Mouse (Mus musculus) CH12F3 (cell line): ENCODE results near the gene Bin2.
"Not testable (repeated sequence)": the region's sequence is repeated elsewhere in the genome, so short reads cannot be mapped to it uniquely, and the experiment has no call there.

Experiments used
- in situ Hi-C: fragments of 300-500 bp; cut with MboI; formaldehyde crosslinking; loops from 2 replicates; pipeline ENCODE4 v1.14.3; 2020; ENCODE audit warnings: low sequenced_read_pairs

Bin2 gene

DNA sequence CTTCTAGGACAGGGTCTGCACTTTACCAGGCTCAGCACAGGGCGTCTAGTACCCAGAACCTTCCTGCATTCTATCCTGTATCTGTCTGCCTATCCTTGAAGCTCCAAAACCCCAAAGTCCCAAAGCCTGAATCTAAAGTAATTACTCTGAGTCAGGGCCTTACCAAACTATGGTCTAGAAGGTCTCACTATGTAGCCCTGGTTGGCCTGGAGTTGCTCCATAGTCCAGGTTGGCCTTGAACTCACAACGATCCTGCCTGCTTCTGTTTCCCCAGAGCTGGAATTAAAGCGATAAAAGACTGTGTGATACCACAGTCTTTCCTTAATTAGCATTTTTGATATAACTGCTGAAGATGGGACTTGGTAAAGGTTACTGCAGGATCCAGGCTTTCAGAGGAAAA is 44.9 kb downstream of the Bin2 start:
- in situ Hi-C loops: no loop called here

DNA sequence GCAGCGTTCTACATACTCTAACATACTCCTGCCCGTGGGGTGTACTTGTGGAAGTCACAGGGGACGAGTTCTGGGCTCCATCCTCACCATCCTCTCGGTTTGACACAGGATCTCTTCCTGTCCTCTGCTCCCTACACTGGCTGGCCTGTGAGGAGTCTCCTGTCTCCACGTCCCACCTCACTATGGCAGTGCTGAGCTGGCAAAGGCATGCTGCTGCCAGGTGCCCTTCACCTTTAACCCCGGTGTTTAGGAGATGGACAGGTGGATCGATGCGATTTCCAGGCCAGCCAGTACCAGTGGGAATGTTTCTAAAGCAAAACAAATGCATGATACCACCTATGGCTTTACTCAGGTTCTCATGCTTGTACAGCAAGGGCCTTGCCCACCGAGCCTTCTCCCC is 45.6 kb downstream of the Bin2 start:
- in situ Hi-C loops: no loop called here

DNA sequence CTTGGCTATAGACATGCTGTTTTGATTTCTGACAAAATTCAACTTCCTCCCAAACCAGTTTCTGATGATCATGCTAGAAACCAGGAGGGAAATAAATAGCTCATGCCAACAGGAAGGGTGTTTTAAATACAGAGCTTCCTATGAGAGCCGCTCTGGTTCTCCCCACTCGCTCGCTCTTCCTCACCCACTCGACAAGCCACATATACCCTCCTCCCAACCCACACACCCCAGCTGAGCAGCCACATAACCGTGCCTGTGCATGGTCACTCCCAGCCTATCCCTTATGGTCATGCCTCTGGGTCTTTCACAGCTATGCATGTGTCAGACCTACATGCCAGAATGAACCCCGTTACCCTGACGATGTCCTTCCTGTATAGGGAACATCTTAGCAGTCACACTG is 47.2 kb downstream of the Bin2 start:
- in situ Hi-C loops: no loop called here

DNA sequence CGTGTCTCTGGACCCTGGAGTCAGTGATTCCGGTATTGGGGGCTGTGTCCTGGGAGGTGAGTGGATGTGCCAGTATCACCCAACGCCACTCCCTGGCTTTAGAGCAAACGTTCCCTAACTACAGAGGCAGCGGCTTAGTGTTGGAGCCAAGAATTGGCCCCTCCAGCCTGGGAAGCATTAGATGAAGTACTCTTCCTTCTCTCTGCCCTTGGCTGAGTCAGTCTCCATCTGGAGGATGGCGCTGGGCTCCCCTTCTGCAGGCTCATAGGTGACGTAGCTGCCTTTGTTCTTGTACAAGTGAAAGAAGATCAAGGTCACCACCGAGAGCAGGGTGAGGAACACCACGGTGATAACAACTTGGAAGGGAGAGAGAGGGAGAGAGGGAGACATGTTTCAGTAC is 47.7 kb downstream of the Bin2 start:
- in situ Hi-C loops: not testable (repeated sequence)

DNA sequence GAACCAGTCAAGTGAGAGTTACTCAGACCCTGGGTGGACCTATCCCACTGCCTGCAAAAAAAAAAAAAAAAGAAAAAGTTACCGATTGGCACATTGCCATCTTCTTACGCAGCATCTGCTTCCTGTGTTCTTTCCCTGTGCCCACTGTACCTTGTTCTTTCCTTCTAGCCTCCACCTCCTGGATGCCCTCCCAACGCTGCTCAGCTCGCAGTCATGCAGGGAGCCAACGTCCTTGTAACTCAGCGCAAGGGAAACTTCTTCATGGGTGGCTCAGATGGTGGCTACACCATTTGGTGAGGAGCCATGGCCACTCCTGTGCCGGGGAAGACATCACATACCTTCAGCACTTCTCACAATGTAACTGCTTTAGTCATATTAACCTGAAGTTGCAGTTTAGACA is 50.2 kb downstream of the Bin2 start:
- in situ Hi-C loops: no loop called here

- in situ Hi-C loops: no loop called here
Observed at GRCm38 (mm10) chr15:100616221-100616620, 53.1 kb downstream of the Bin2 start.

GRCm38 (mm10) chr15:100615825-100616220 is 53.5 kb downstream of the Bin2 start:
- in situ Hi-C loops: no loop called here

DNA sequence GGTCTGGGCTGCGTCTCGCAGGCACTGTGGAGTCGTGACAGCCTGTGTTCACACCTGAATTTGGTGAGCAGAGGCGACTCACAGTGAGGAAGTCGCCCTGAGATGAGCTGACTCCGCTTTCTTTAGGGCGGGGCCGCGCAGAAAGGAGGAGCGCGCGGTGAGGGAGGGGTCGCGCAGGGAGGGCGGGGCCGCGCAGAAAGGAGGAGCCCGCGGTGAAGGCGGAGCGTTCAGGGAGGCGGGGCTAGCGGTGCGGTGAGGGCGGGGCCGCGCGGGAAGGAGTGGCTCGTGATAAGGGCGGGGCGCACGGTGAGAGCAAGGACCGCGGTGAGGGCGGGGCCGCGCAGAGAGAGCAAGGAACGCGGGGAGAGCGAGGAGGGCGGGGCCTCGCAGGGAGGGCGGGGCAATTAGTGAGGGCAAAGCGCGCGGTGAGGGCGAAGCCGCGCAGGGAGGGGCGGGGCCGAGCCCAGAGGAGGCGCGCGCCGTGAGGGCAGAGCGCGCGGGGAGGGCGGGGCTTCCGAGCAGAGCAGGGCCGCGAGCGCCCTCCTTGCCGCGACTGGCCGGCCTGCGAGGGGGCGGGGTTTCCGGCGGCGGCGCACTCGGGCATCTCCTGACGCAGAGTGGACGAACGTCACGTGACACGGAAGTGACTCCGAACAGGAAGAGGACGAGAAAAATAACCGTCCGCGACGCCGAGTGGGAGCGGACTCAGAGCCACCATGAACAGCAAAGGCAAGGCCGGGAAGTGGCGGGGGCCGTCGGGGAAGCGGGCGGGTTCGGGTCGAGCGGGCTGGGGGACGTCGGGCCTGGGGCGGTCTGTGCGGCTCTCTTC is 54.1 kb downstream of the Bin2 start, which contains the start of gene Dazap2:
Gene Dazap2 (plus strand): TSS at position 354 of the 829 bp plus-strand sequence.
- in situ Hi-C loops: loop anchor here (5.0 kb wide), 1 partner anchor 153 kb away; no protein-coding TSS in a partner anchor

GRCm38 (mm10) chr15:100614218-100614995 is 54.9 kb downstream of the Bin2 start:
- in situ Hi-C loops: loop anchor here (5.0 kb wide), 1 partner anchor 152 kb away; no protein-coding TSS in a partner anchor

DNA sequence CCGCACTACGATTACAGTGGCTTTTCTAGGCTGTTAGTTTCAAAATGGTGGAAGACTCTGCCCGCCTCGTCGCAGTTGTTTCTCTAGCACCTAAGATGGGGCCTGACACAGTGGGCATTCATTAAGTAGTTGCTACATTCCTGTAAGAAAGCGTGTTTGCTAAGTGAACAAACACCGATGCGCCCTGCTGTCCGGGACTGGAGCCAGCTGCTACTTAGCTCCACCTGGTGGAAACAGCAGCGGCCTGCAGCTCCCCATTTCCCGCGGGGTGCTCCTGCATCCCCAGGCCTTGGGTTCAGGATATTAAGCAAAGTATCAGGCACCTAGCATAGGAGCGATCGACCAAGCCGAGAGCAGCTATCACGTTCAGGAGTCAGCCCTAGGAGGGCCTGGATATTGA is 55.8 kb downstream of the Bin2 start:
- in situ Hi-C loops: loop anchor here (5.0 kb wide), 1 partner anchor 151 kb away; no protein-coding TSS in a partner anchor

- in situ Hi-C loops: loop anchor here (5.0 kb wide), 1 partner anchor 150 kb away; no protein-coding TSS in a partner anchor
Observed at GRCm38 (mm10) chr15:100612432-100612831, 56.9 kb downstream of the Bin2 start.

DNA sequence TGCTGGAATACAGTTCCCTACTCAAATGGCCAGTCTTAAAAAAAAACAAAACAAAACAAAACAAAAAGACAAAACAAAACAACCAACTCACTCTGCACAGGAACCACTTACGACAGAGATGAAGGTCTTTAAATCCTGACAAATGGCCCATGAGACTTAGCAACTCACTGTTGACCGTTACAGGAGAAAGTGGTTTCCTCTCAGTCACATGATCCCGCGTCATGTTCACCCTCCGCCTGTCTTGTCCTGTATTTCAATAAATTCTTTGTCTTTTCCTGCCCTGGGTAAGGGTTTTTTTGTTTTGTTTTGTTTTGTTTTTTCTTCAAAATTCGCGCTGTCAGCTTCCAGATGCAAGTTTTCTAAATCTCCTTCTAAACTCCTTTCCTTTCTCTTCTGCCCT is 57.4 kb downstream of the Bin2 start:
- in situ Hi-C loops: loop anchor here (5.0 kb wide), 1 partner anchor 150 kb away; no protein-coding TSS in a partner anchor

DNA sequence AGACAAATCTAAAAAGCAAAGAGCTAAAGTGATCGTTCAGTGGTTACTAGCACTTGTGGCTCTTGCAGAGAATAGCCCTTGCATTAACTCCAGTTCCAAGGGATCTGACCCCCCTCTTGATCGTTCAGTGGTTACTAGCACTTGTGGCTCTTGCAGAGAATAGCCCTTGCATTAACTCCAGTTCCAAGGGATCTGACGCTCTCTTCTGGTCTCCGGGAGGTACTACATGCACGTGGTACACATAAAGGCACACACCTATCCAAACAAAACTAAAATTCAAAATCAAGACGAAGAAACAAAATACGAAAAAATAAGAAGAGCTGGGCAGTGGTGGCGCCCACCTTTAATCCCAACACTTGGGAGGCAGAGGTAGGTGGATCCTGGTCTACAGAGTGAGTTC is 62.7 kb downstream of the Bin2 start:
- in situ Hi-C loops: not testable (repeated sequence)

GRCm38 (mm10) chr15:100601669-100602068 is 67.7 kb downstream of the Bin2 start:
- in situ Hi-C loops: no loop called here

GRCm38 (mm10) chr15:100600696-100601272 is 68.6 kb downstream of the Bin2 start:
- in situ Hi-C loops: no loop called here

DNA sequence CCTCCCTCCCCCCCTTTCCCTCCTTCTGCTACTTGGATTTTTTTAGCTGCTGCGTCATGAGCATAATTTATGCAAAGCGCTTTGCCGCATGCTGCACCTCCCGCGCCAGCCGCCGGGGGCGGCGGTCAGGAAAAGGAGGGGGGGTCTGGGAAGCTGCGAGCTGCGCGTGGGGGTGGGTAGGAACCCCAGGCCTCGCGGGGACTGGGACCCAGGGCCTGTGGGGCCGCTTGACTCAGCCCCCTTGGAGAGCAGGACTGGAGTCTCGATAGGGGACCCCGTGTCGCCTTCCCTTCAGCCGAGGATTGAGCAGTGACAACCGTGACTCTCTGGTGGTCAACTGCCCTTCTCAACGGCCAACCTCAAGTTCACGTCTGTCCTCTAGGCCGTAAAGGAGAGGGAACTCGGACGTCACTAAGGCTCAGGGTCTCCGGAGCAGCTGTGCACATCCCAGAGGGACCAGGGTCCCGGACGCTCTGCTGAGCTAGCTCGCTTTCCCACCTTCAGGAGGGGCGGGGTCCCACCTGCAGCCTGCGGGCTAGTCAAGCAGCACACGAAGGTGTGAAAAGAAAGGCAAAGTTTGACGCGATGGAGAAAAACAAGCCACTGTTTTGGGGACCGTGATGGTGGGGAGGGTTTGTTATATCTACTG is 69.2 kb downstream of the Bin2 start:
- in situ Hi-C loops: no loop called here

DNA sequence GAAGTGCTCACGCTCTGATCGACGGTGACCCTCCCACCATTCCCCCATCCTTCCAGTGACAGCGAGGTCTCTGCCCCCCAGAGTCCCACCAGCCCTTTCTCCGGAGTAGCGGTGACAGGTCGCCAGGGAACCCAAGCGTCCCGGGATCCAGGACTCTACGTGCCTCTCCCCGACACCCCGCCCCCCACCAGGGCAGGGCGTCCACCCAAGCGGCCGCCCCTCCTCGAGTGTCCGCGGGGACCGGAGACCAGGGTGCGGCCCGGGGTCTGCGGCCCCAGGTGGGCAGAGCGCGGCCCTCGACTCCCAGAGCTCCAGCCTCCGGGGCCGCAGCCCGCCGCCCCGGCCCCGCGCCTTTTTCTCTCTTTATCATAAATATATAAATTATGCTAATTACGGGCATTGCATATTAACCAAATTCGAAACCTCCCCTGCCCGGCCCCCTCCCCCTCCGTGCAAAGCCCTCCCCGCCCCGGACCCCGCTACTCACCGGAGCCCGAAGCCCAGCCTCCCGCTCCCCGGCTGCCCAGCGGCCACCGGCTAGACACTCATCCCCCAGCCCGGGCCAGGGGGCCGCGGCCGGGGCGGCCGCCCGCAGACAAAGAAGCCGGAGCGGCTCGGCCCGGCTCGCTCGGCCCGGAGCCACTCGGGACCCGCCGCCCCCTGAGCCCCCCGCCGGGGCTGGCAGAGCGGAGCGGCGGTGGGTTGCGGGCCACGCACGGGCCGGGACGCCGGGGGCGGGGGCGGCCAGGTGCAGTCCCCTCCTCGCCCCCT is 69.9 kb downstream of the Bin2 start, which contains the start of gene Pou6f1:
Gene Pou6f1 (minus strand): TSS at position 709 of the 771 bp plus-strand sequence.
- in situ Hi-C loops: no loop called here

DNA sequence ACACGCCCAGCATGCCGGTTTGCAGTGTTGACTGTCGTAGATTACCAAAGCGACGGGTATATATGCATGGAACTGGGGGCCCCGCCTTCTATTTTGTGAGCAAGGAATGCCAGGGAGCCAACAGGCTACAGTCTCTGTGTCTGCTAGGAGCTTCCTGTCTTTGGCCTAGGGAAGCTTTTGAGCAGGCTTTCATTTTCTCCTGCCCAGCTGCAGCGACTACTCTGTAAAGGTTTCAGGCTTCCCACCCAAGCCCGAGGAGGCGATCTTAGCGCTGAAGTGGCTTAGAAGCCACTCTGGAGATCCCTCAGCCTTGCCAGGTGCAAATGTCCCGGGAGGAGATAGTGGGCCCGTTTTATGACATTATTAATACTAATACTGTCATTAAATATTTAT is 70.5 kb downstream of the Bin2 start:
- in situ Hi-C loops: no loop called here

DNA sequence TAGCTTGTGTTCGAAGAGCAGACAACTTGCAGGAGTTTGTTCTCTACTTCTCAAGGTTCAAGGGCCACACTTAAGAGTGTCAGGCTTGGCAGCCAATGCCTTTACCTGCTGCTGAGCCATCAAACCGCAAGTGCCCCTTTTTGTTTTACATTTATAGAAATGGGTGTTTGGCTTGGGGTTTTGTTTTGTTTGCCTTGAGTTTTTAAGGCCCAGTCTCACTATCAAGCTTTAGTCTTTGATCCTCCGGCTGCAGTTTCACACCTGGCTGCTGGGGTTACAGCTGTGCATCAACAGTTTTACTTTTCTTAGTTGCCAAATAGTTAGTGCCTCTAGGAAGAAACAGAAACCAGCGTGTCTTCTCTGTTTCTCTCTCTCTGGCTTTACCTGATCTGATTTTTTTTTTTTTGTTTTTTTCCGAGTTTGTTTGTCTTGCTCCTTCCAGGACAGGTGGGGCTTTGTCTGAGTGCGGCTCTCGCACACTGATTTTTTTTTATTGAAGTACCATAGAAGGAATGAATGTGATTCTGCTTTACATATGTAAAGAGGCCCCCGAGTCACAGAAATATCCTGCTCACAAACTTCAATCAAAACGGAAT is 71.0 kb downstream of the Bin2 start:
- in situ Hi-C loops: no loop called here

DNA sequence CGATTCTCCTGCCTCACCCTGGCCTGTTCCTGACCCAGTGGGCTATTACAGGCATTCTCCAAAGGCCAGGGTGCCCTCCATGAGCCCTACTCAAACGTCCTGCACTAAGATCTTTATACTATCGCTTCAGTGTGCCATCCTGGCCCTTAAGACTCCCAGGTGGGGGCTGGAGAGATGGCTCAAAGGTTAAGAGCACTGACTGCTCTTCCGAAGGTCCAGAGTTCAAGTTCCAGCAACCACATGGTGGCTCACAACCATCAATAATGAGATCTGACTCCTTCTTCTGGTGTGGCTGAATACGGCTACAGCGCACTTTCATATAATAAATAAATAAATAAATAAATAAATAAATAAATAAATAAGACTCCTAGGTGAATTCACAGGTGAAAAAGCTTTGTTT is 76.5 kb downstream of the Bin2 start:
- in situ Hi-C loops: no loop called here
